Mouse (Mus musculus): ENCODE measurements at regions not wholly inside any gene's neighbourhood (a gene's known extent, or its start where the extent isn't known, plus 50 kb on each side); places are given as distances from the start of the nearest gene placed in this dataset.

- peak; percentile 2 for DNase-seq (ENCODE audit: low spot score)
Observed at GRCm38 (mm10) chr16:77236509-77237271, 223.2 kb downstream of the Usp25 start.

GRCm38 (mm10) chr16:77236021-77236420 is 222.5 kb downstream of the Usp25 start:
- DNase-seq (ENCODE audit: low spot score) = no peak

- no peak for DNase-seq (ENCODE audit: low spot score)
Observed at GRCm38 (mm10) chr16:77235449-77235848, 221.9 kb downstream of the Usp25 start.
